Comparison of ENCODE assay signal across 8 mouse cellular contexts in the genomic region with DNA sequence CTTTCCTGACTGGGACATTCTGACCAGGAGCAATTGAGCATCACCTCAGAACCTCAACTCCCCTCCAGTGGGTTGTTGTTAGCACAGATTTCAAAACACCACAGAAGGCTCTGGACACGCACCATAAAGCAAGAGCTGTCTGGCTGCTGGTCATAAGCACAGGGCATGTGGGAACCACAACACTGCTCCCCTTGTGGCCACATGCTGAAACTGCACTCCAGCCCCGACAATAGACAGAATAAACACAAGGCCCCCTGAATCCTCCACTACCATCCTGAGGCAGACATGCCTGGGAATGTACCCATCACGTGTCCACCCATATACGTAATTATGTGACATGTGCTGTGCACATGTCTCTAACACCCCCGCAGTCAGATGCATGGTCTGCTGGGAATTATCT. TPM values are rescaled to one million over a fixed set of nuclear protein-coding genes. Genes with fewer than 3 reads are reported as not detected.
DNase-seq lines count a peak whose midpoint lies in the region; ATAC-seq and TF ChIP-seq lines count a peak whose summit lies in the region.

No protein-coding gene starts in this region.

- peak; percentile 84 for ATAC-seq in granulocyte monocyte progenitor cell, adult 5-6 weeks (replicated peaks; ENCODE audit: poor library complexity, severe bottlenecking)

- TF ChIP-seq POLR2A in olfactory bulb, adult 2 months (IDR thresholded peaks at IDR 0.05; ENCODE audit: insufficient read depth, low read depth, low read length): no peak

- DNase-seq in gastrocnemius, postnatal 10 days: peak; percentile 62
- DNase-seq in gastrocnemius, adult 18-20 months (ENCODE audit: low spot score): no peak
- peak; percentile 27 to 43 for DNase-seq in B cell, adult 2 months
- DNase-seq in cerebellum, adult 8-10 months: peak; percentile 35
- DNase-seq in kidney, postnatal 4 days: peak; percentile 84 to 87
- DNase-seq in spleen, postnatal 14 days (ENCODE audit: low spot score in 2 of 2): no peak

- peak; percentile 39; the same call in 1 of the 2 replicates for TF ChIP-seq CTCF in olfactory bulb, adult 2 months (IDR thresholded peaks at IDR 0.05; ENCODE audit: insufficient read depth, low read depth, low read length)

- H3K4me3 ChIP-seq in olfactory bulb, adult 2 months (ENCODE audit: insufficient read depth, low read depth, low read length): no peak overlapping the region

- no peaks in the 10 kb centered on the region for H3K4me1 ChIP-seq in olfactory bulb, adult 2 months (ENCODE audit: control insufficient read depth, insufficient read depth, low read length)

- WGBS in olfactory bulb, adult 2 months: 55% methylated on average over 5 of the region's 5 CpGs

- no peak overlapping the region for H3K27ac ChIP-seq in olfactory bulb, adult 2 months (ENCODE audit: insufficient read depth, low read depth, low read length)

RNA-seq across cellular contexts. Expression of a gene that starts 9.8 kb away (rescaled TPM):
- 1 to 10 TPM in 1 of 2 experiments, under 1 TPM in 1; 0.68 to 2.0 TPM for total RNA-seq in gastrocnemius, postnatal 10 days (2021)
- under 1 TPM in 1 of 2 experiments, not detected in 1; 0.31 TPM for total RNA-seq in gastrocnemius, adult 18-20 months (2021)
- not detected in 2 replicates for total RNA-seq in granulocyte monocyte progenitor cell, adult 5-6 weeks (2014; fragmentation: Nextera tagmentation)
- not detected in 2 replicates for total RNA-seq in granulocyte monocyte progenitor cell, adult 5-6 weeks (2017)
- not detected in 2 replicates for polyA plus RNA-seq in olfactory bulb, adult 2 months (2012; ENCODE audit: insufficient read depth, insufficient read length, low replicate concordance, missing spikeins)

RNA-seq across cellular contexts. Expression of a gene that starts 21.2 kb away (rescaled TPM):
- total RNA-seq in gastrocnemius, postnatal 10 days (2021): not detected
- total RNA-seq in gastrocnemius, adult 18-20 months (2021): not detected
- not detected in 2 replicates for total RNA-seq in granulocyte monocyte progenitor cell, adult 5-6 weeks (2014; fragmentation: Nextera tagmentation)
- not detected in 2 replicates for total RNA-seq in granulocyte monocyte progenitor cell, adult 5-6 weeks (2017)
- polyA plus RNA-seq in olfactory bulb, adult 2 months (2012; ENCODE audit: insufficient read depth, insufficient read length, low replicate concordance, missing spikeins): not detected in 2 replicates

Comparison
In these comparisons a context has a peak if more than half of its experiments do, and no peak if none do; other contexts are left out.
1. DNase-seq: peak in gastrocnemius, postnatal 10 days (single experiment), B cell, adult 2 months (2 of 2), cerebellum, adult 8-10 months (single experiment) and kidney, postnatal 4 days (2 of 2); none in gastrocnemius, adult 18-20 months (single experiment) and spleen, postnatal 14 days (0 of 2).